Mouse (Mus musculus) CH12.LX (cell line): ENCODE data around the gene Agbl2. TPM values are rescaled to one million over a fixed set of nuclear protein-coding genes. Genes with fewer than 3 reads are reported as not detected.

Source experiments
- DNase-seq: peaks from one replicate; pipeline ENCODE4 v3.0.0-alpha.2; 2013; ENCODE audit errors: extremely low read depth
- H3K27ac ChIP-seq: 2 replicates; pipeline ENCODE4 v1.5.1; 2012; ENCODE audit warnings: low read depth, mild to moderate bottlenecking, control low read depth, moderate library complexity; ENCODE audit not compliant: insufficient read depth
- H3K27me3 ChIP-seq: replicated peaks from 2 replicates; pipeline ENCODE3; 2012; ENCODE audit warnings: inconsistent platforms
- H3K36me3 ChIP-seq, 2 experiments: replicated peaks in 1 of 2; 2 replicates each; pipeline versions ENCODE3 to v1.6.1; 2012; ENCODE audit warnings: inconsistent platforms in 1 of 2, low read length in 1 of 2, mild to moderate bottlenecking in 1 of 2, mixed read lengths in 1 of 2, moderate library complexity in 1 of 2; ENCODE audit not compliant: control insufficient read depth in 1 of 2, insufficient read depth in 1 of 2
- H3K4me1 ChIP-seq, 2 experiments: 2 replicates each; pipeline ENCODE4 v1.6.1; 2012; ENCODE audit warnings: inconsistent platforms in 1 of 2, moderate library complexity in 1 of 2; ENCODE audit not compliant: insufficient read depth in 2 of 2, control insufficient read depth in 1 of 2
- H3K4me2 ChIP-seq: 2 replicates; pipeline ENCODE4 v1.6.1; 2012; ENCODE audit warnings: low read depth, mild to moderate bottlenecking, control low read depth; ENCODE audit not compliant: poor library complexity, insufficient read depth, severe bottlenecking
- H3K4me3 ChIP-seq, 3 experiments: fragments of 150-350 bp in 1 of 3; sonication (generic) in 1 of 3; replicated peaks in 1 of 3; 2 replicates each; pipeline versions ENCODE3 to v1.5.1; 2011 to 2012; ENCODE audit warnings: low read depth in 2 of 3, low read length in 2 of 3, mild to moderate bottlenecking in 2 of 3, moderate library complexity in 2 of 3, control low read depth in 1 of 3, improper control_type of control experiment in 1 of 3, inconsistent platforms in 1 of 3, mixed read lengths in 1 of 3; ENCODE audit not compliant: poor library complexity in 1 of 3
- H3K79me2 ChIP-seq: replicated peaks from 2 replicates; pipeline ENCODE4 v1.6.1; 2012; ENCODE audit warnings: mild to moderate bottlenecking, moderate library complexity; ENCODE audit not compliant: control insufficient read depth, poor library complexity, insufficient read depth, severe bottlenecking; ENCODE audit errors: extremely low read depth
- H3K9ac ChIP-seq: 2 replicates; pipeline ENCODE4 v1.6.1; 2012; ENCODE audit warnings: low read depth, mild to moderate bottlenecking, control low read depth, moderate library complexity; ENCODE audit not compliant: insufficient read depth
- H3K9me3 ChIP-seq: replicated peaks from 2 replicates; pipeline ENCODE3; 2012; ENCODE audit warnings: low read length, inconsistent platforms, mixed read lengths
- CHD1 ChIP-seq: IDR thresholded peaks from 2 replicates; pipeline ENCODE4 v1.6.1; 2012; ENCODE audit warnings: low read depth, low read length, improper control_type of control experiment, inconsistent platforms
- E2F4 ChIP-seq: IDR thresholded peaks from 2 replicates; pipeline ENCODE4 v1.6.1; 2011; ENCODE audit warnings: low read depth, low read length, improper control_type of control experiment; ENCODE audit not compliant: insufficient replicate concordance
- ELF1 ChIP-seq: IDR thresholded peaks from 2 replicates; pipeline ENCODE4 v1.6.1; 2014; ENCODE audit warnings: low read depth, mild to moderate bottlenecking, inconsistent platforms, low read length, improper control_type of control experiment
- GABPA ChIP-seq: IDR thresholded peaks from 2 replicates; pipeline ENCODE4 v1.6.1; 2012; ENCODE audit warnings: low read depth, low read length, improper control_type of control experiment, inconsistent platforms; ENCODE audit not compliant: insufficient replicate concordance
- IRF4 ChIP-seq: IDR thresholded peaks from 2 replicates; pipeline ENCODE4 v1.6.1; 2014; ENCODE audit warnings: low read depth, mild to moderate bottlenecking, inconsistent platforms, low read length, improper control_type of control experiment
- JUN ChIP-seq: IDR thresholded peaks from 2 replicates; pipeline ENCODE4 v1.6.1; 2011; ENCODE audit warnings: low read depth, mild to moderate bottlenecking, low read length, improper control_type of control experiment, moderate library complexity; ENCODE audit not compliant: insufficient read depth
- JUND ChIP-seq: conservative IDR thresholded peaks from 2 replicates; pipeline ENCODE4 v1.6.1; 2011; ENCODE audit warnings: low read depth, low read length, improper control_type of control experiment
- KAT2A ChIP-seq: IDR thresholded peaks from 2 replicates; pipeline ENCODE4 v1.6.1; 2012; ENCODE audit warnings: low read length, improper control_type of control experiment, inconsistent platforms; ENCODE audit not compliant: insufficient replicate concordance
- MAFK ChIP-seq: IDR thresholded peaks from 2 replicates; pipeline ENCODE4 v1.6.1; 2011; ENCODE audit warnings: low read length, improper control_type of control experiment; ENCODE audit not compliant: insufficient replicate concordance
- MAX ChIP-seq: IDR thresholded peaks from 2 replicates; pipeline ENCODE4 v1.6.1; 2011; ENCODE audit warnings: low read length, improper control_type of control experiment
- MEF2A ChIP-seq: IDR thresholded peaks from 2 replicates; pipeline ENCODE4 v1.6.1; 2014; ENCODE audit warnings: low read depth, mild to moderate bottlenecking, inconsistent platforms, low read length, improper control_type of control experiment, borderline replicate concordance
- MYC ChIP-seq: IDR thresholded peaks from 2 replicates; pipeline ENCODE4 v1.6.1; 2011; ENCODE audit warnings: low read depth, mild to moderate bottlenecking, improper control_type of control experiment, low read length
- POLR2AphosphoS2 ChIP-seq: IDR thresholded peaks from 2 replicates; pipeline ENCODE4 v1.6.1; 2011; ENCODE audit warnings: low read depth, low read length, improper control_type of control experiment
- RAD21 ChIP-seq: IDR thresholded peaks from 2 replicates; pipeline ENCODE4 v1.6.1; 2011; ENCODE audit warnings: low read depth, mild to moderate bottlenecking, low read length, improper control_type of control experiment, moderate library complexity
- RCOR1 ChIP-seq: conservative IDR thresholded peaks from 2 replicates; pipeline ENCODE4 v1.6.1; 2012; ENCODE audit warnings: low read depth, mild to moderate bottlenecking, inconsistent platforms, low read length, improper control_type of control experiment
- SIN3A ChIP-seq: IDR thresholded peaks from 2 replicates; pipeline ENCODE4 v1.6.1; 2012; ENCODE audit warnings: low read length, improper control_type of control experiment, inconsistent platforms
- UBTF ChIP-seq: IDR thresholded peaks from 2 replicates; pipeline ENCODE4 v1.6.1; 2012; ENCODE audit warnings: low read depth, mild to moderate bottlenecking, inconsistent platforms, low read length, improper control_type of control experiment, moderate library complexity
- USF1 ChIP-seq: IDR thresholded peaks from 2 replicates; pipeline ENCODE4 v1.6.1; 2014; ENCODE audit warnings: low read depth, mild to moderate bottlenecking, inconsistent platforms, low read length, improper control_type of control experiment
- USF2 ChIP-seq: conservative IDR thresholded peaks from 2 replicates; pipeline ENCODE4 v1.6.1; 2011; ENCODE audit warnings: low read depth, low read length, improper control_type of control experiment
- ZC3H11A ChIP-seq: IDR thresholded peaks from 2 replicates; pipeline ENCODE4 v1.6.1; 2012; ENCODE audit warnings: low read depth, mild to moderate bottlenecking, inconsistent platforms, low read length, improper control_type of control experiment
- ZNF384 ChIP-seq: IDR thresholded peaks from 2 replicates; pipeline ENCODE4 v1.6.1; 2012; ENCODE audit warnings: low read depth, low read length, improper control_type of control experiment, inconsistent platforms
- dilution Hi-C: fragments of 300-500 bp; cut with MboI; formaldehyde crosslinking; loops from 2 replicates; pipeline ENCODE4 v1.14.3; 2020; ENCODE audit warnings: low sequenced_read_pairs; ENCODE audit not compliant: extremely low pct_unique_long_range_greater_than_20kb, extremely low pct_ligation_motif_present
- in situ Hi-C: fragments of 300-500 bp; cut with MboI; formaldehyde crosslinking; loops from 3 replicates; pipeline ENCODE4 v1.14.3; 2019; ENCODE audit warnings: low sequenced_read_pairs, low pct_ligation_motif_present, low pct_unique_long_range_greater_than_20kb, mixed read lengths
- polyA plus RNA-seq: library from polyadenylated mRNA; unstranded; fragments of >175 nt; gene quantifications from 2 replicates; pipeline ENCODE4 v1.2.1, GENCODE M21; 2012; ENCODE audit warnings: low read depth; ENCODE audit not compliant: insufficient read length
- total RNA-seq, 2 experiments: library from RNA; depleted of rRNA; stranded (reverse); fragments of 300-350 nt in 1 of 2; fragments of >200 nt in 1 of 2; gene quantifications; 2 replicates each; pipeline ENCODE4 v1.2.3; 2012 to 2014

The Agbl2 gene
- not detected in 2 replicates for total RNA-seq (2012; rRNA removed)
- not detected in 2 replicates for total RNA-seq (2014; rRNA removed)
- not detected in 2 replicates for polyA plus RNA-seq

- Histone ChIP-seq H3K4me3 (no peak within 1 kb of the TSS), H3K27me3 (no peaks in the 10 kb centered on the region), H3K4me2 (peak within 1 kb of the TSS; percentile 21; the same call in 1 of the 2 replicates), H3K9ac (no peak within 1 kb of the TSS), H3K9me3 (no peaks in the 10 kb centered on the region), H3K36me3 (peaks cover 27 to 52% of the 10 kb centered on the region in 2 experiments), H3K79me2 (0 out of 2 replicates have a peak, but pooled peaks cover 6% of the 10 kb centered on the region), H3K27ac (no peak within 1 kb of the TSS)
- dilution Hi-C loops (no loop called here), in situ Hi-C loops (no loop called here)
- TF ChIP-seq RAD21 (no peak), ELF1 (no peak), USF1 (no peak), ZC3H11A (no peak), MYC (no peak), JUND (no peak), MEF2A (no peak), E2F4 (no peak), KAT2A (no peak), USF2 (no peak), CHD1 (no peak), SIN3A (no peak), MAFK (no peak), POLR2AphosphoS2 (no peak), MAX (no peak)
- TF ChIP-seq, all 38 proteins: peak for 0
- peaks cover 0 to 49% of the 10 kb centered on the region in 2 experiments; a peak in 2 of 4 replicates for H3K4me1 ChIP-seq
- DNase-seq = no peak
These were observed at the start of gene Agbl2 for GRCm38 (mm10) chr2:90782458-90782857. Agbl2 (plus strand) TSS chr2:90782727.

- in situ Hi-C loops = no loop called here
- Histone ChIP-seq H3K27me3 (no peaks in the 10 kb centered on the region), H3K4me1 (0 out of 4 replicates have a peak, but pooled peaks cover 0 to 5% of the 10 kb centered on the region in 2 experiments), H3K36me3 (peaks cover 53 to 82% of the 10 kb centered on the region in 2 experiments), H3K79me2 (no peaks in the 10 kb centered on the region), H3K4me2 (no peak overlapping the region), H3K9ac (no peak overlapping the region), H3K4me3 (no peak overlapping the region), H3K9me3 (no peaks in the 10 kb centered on the region), H3K27ac (no peak overlapping the region)
- dilution Hi-C loops = no loop called here
- DNase-seq = no peak
- TF ChIP-seq GABPA (no peak), JUND (no peak), ZNF384 (no peak), POLR2AphosphoS2 (no peak), RAD21 (no peak), SIN3A (no peak), JUN (no peak), MAFK (no peak), MYC (no peak), RCOR1 (no peak), IRF4 (no peak), E2F4 (no peak), USF1 (no peak), UBTF (no peak)
These were observed 47.2 kb upstream of the Agbl2 start for GRCm38 (mm10) chr2:90735326-90735725.
